Mouse (Mus musculus) cerebellum, adult 18-20 months (tissue): Measurements from ENCODE around the gene H2afb1.
"Not testable (repeated sequence)": the region's sequence is repeated elsewhere in the genome, so short reads cannot be mapped to it uniquely, and the experiment has no call there.

Source experiments
- DNase-seq, 2 experiments: peaks; one replicate each; pipeline ENCODE4 v3.0.0; 2021

Gene H2afb1

DNA sequence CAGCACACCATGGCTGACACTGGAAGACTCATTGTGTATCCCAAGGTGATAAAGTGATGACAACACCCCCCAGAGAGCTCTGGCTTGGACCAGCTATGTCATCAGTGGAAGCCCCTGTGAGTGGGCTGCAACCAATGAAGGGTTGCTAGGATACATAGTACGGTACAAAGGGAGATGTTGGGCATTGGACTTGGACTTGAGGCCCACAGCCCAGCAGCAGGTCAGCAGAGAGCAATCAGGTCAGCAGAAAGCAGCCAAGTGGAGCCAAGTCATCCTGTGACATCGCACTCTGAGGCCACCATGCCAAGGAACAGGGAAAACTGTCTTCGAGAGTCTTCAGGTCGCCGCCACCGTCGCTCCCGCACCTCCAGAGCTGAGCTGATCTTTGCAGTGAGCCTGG is at the start of gene H2afb1:
Gene H2afb1, plus strand, starts transcription at position 301 of the 400 bp plus-strand sequence.
- DNase-seq: not testable (repeated sequence)

DNA sequence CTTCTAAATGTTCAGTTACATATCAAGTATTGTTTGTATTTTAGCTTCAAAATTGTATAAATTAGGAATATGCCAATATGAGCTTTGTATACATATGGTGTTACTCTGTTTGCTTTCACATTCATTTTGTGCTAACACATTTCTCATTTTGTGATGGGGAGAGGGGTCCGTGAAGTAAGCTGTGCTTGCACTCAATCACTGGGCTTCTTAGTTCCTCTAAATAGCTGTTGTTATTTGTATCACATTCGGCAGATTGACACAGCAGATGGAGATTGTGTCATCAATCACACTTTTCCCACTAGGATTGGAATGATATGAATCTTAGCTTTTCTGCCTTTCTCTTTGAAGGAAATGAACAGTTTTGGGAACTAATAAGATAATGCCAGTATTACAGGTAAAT is 21.5 kb downstream of the H2afb1 start:
- no peak for DNase-seq
